Mouse (Mus musculus) macrophage (primary cell): Measurements from ENCODE around the gene Tmod2. TPM values are rescaled to one million over a fixed set of nuclear protein-coding genes. Genes with fewer than 3 reads are reported as not detected.

Source experiments
- H3K27ac ChIP-seq: fragments of 350-480 bp; formaldehyde crosslinking; 2 replicates; pipeline ENCODE4 v1.9.0; 2021
- H3K36me3 ChIP-seq: fragments of 350-480 bp; formaldehyde crosslinking; 2 replicates; pipeline ENCODE4 v1.9.0; 2021; ENCODE audit errors: inconsistent target
- H3K4me3 ChIP-seq: fragments of 350-480 bp; formaldehyde crosslinking; 2 replicates; pipeline ENCODE4 v1.9.0; 2021; ENCODE audit errors: inconsistent target
- H3K79me2 ChIP-seq: fragments of 350-480 bp; formaldehyde crosslinking; 2 replicates; pipeline ENCODE4 v1.9.0; 2021; ENCODE audit errors: inconsistent target
- WGBS: methylation state at CpG from one replicate; pipeline ENCODE4 v1.1.7; 2026; ENCODE audit warnings: inconsistent platforms; ENCODE audit not compliant: missing documents; 5-methylcytosine and 5-hydroxymethylcytosine counted together
- polyA plus RNA-seq: library from polyadenylated mRNA; stranded (reverse); fragments of 250-400 nt; gene quantifications from 3 replicates; pipeline ENCODE4 v1.2.4, GENCODE M21; 2018; ENCODE audit warnings: inconsistent platforms

Tmod2 gene
- polyA plus RNA-seq, 1 experiment from 2014 or later: not detected

DNA sequence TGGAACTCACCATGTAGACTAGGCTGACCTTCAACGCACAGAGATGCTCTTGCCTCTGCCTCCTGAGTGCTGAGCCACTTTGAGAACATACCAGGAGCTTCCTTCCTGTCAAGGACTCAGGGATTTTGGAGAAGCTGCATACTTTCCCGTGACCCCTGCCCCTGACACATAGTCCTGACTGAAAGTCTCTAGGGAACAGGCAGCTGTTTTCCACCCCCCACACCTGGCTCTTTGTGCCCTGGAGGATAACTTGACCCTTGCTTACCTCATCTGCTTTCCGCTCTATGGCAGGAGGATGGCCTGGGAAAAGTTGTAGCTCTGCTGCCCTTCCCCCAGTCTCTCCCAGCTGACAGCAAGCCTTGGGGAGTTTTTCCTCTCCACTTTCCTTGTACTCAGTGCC lies 93.4 kb downstream of the Tmod2 start:
- Histone ChIP-seq H3K79me2 (no peaks in the 10 kb centered on the region), H3K27ac (no peak overlapping the region), H3K36me3 (peaks cover 44% of the 10 kb centered on the region), H3K4me3 (no peak overlapping the region)
- 94% methylated on average over 3 of the region's 3 CpGs for WGBS

Other genes starting within 250 kb of the Tmod2 start
- gene Mapk6, start 201.3 kb downstream of the Tmod2 start, polyA plus RNA-seq: 73.3 to 115 TPM (median 94.8 TPM) in 3 replicates
- gene Leo1, start 169.8 kb downstream of the Tmod2 start, polyA plus RNA-seq: 15.0 to 36.4 TPM (median 28.2 TPM) in 3 replicates
- 69.0 to 94.7 TPM (median 81.9 TPM) in 3 replicates for gene Tmod3, start 51.7 kb downstream of the Tmod2 start, polyA plus RNA-seq
- 0.83 TPM in 1 of 3 replicates, not detected in the others for gene Lysmd2, start 14.4 kb upstream of the Tmod2 start, polyA plus RNA-seq
- gene Scg3, start 72.7 kb upstream of the Tmod2 start, polyA plus RNA-seq: not detected in 3 replicates
- gene Bmp5, start 164.0 kb upstream of the Tmod2 start, polyA plus RNA-seq: not detected in 3 replicates